Mouse (Mus musculus) forebrain, embryonic 16.5 days (tissue): Measurements from ENCODE around the gene Fyn. TPM values are rescaled to one million over a fixed set of nuclear protein-coding genes. Genes with fewer than 3 reads are reported as not detected.
A peak's percentile ranks its signal among the peaks of the same experiment; 100 is the strongest.

Experiments used
- ATAC-seq: fragments of 200-750 bp; cut with Nextera tagmentation; 2 replicates; pipeline ENCODE4 v1.8.0; 2017; ENCODE audit warnings: mild to moderate bottlenecking, moderate library complexity
- H3K27ac ChIP-seq: fragments of 300-500 bp; sonication (generic); 2 replicates; pipeline ENCODE4 v1.5.1; 2014; ENCODE audit warnings: low read length, control low read depth
- H3K27me3 ChIP-seq: fragments of 300-500 bp; sonication (generic); replicated peaks from 2 replicates; pipeline ENCODE4 v1.6.1; 2014; ENCODE audit warnings: low read length; ENCODE audit not compliant: control insufficient read depth, insufficient read depth
- H3K36me3 ChIP-seq: fragments of 300-500 bp; sonication (generic); 2 replicates; pipeline ENCODE4 v1.6.1; 2014; ENCODE audit not compliant: control insufficient read depth, insufficient read depth
- H3K4me1 ChIP-seq: fragments of 300-500 bp; sonication (generic); replicated peaks from 2 replicates; pipeline ENCODE4 v1.6.1; 2014; ENCODE audit warnings: low read length; ENCODE audit not compliant: control insufficient read depth, insufficient read depth
- H3K4me2 ChIP-seq: fragments of 300-500 bp; sonication (generic); 2 replicates; pipeline ENCODE4 v1.6.1; 2014; ENCODE audit warnings: mild to moderate bottlenecking, low read length, control low read depth
- H3K4me3 ChIP-seq: fragments of 300-500 bp; sonication (generic); replicated peaks from 2 replicates; pipeline ENCODE4 v1.5.1; 2014; ENCODE audit warnings: mild to moderate bottlenecking, low read length, control low read depth
- H3K9ac ChIP-seq: fragments of 300-500 bp; sonication (generic); replicated peaks from 2 replicates; pipeline ENCODE4 v1.6.1; 2014; ENCODE audit warnings: low read depth, low read length, control low read depth
- H3K9me3 ChIP-seq: fragments of 300-500 bp; sonication (generic); 2 replicates; pipeline ENCODE4 v1.6.1; 2016; ENCODE audit warnings: low read length; ENCODE audit not compliant: control insufficient read depth
- WGBS: fragments of 180-500 bp; shearing (Covaris S2); extraction: QIAGEN DNeasy Blood & Tissue Kit; methylation state at CpG from one replicate; pipeline ENCODE4 v1.1.7; 2014; 5-methylcytosine and 5-hydroxymethylcytosine counted together
- polyA plus RNA-seq: library from polyadenylated mRNA; unstranded; fragments of >200 nt; fragmentation: Nextera tagmentation; extraction: Ambion mirVana; gene quantifications from 2 replicates; pipeline ENCODE4 v1.2.1, GENCODE M21; 2015

Gene Fyn
- polyA plus RNA-seq, 1 experiment from 2014 or later = 74.4 TPM

DNA sequence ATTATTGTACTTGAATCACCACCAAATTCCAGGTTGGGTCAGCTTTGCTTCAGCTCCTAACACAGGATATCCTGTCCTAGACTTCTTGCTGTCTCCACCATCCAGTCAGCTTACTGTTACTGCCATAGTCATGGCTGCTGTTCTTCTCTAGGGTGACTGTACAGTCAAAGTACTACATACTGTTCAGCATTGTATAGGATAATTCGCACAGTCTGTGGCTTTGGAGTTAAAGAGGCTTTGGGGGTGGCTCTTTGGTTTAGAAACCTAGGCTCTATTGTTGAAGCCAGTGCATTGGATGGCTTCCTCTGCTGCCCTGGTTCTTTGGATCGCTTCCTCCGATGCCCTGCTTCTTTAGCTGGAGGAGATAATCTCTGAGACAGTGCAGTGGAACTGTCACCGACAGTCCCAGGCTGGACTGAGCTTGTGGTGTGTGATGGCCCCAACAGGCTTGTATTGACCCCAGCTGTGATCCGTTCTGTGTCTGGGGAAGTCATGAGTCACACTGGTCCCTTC, 174.7 kb downstream of the Fyn start:
- ATAC-seq = no peak
- H3K27me3 ChIP-seq = no peaks in the 10 kb centered on the region
- WGBS = 77% methylated on average over 5 of the region's 5 CpGs
- peaks cover 61% of the 10 kb centered on the region for H3K4me1 ChIP-seq
- no peak overlapping the region for H3K4me3 ChIP-seq
- H3K9ac ChIP-seq = no peak overlapping the region
- no peak overlapping the region for H3K4me2 ChIP-seq
- H3K9me3 ChIP-seq = no peaks in the 10 kb centered on the region
- peak overlapping the region; percentile 94 for H3K27ac ChIP-seq
- H3K36me3 ChIP-seq = no peaks in the 10 kb centered on the region; the same call in 1 of the 2 replicates

GRCm38 (mm10) chr10:39547369-39548074, 178.9 kb downstream of the Fyn start:
- no peaks in the 10 kb centered on the region for H3K9me3 ChIP-seq
- H3K9ac ChIP-seq = no peak overlapping the region
- no peaks in the 10 kb centered on the region for H3K27me3 ChIP-seq
- H3K27ac ChIP-seq = peak overlapping the region; percentile 64
- H3K4me2 ChIP-seq = no peak overlapping the region
- peaks cover 46% of the 10 kb centered on the region for H3K4me1 ChIP-seq
- no peaks in the 10 kb centered on the region; the same call in 1 of the 2 replicates for H3K36me3 ChIP-seq
- WGBS = 51% methylated on average over 3 of the region's 3 CpGs
- ATAC-seq = peak; percentile 16
- no peak overlapping the region for H3K4me3 ChIP-seq

DNA sequence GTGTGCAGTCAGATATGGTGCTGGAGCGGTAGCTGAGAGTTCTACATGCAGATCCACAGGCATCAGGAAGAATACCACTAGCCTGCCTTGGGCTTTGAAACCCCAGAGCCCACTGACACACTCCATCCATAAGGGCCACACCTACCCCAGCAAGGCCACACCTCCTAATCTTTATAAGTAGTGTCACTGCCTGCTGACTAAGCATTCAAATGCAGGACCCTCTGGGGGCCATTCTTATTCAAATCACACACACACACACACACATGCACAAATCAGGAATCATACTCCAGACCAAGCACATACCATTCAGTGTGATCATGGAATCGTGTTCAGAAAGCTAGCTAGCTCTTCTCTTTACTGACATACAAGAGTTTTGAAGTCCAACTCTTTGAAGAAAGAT, 182.1 kb downstream of the Fyn start:
- H3K9me3 ChIP-seq = no peaks in the 10 kb centered on the region
- 93% methylated on average over 2 of the region's 2 CpGs for WGBS
- H3K4me1 ChIP-seq = peaks cover 54% of the 10 kb centered on the region
- no peak for ATAC-seq
- H3K27me3 ChIP-seq = no peaks in the 10 kb centered on the region
- no peak overlapping the region for H3K9ac ChIP-seq
- H3K4me2 ChIP-seq = no peak overlapping the region
- H3K36me3 ChIP-seq = no peaks in the 10 kb centered on the region; the same call in 1 of the 2 replicates
- H3K27ac ChIP-seq = no peak overlapping the region
- no peak overlapping the region for H3K4me3 ChIP-seq

DNA sequence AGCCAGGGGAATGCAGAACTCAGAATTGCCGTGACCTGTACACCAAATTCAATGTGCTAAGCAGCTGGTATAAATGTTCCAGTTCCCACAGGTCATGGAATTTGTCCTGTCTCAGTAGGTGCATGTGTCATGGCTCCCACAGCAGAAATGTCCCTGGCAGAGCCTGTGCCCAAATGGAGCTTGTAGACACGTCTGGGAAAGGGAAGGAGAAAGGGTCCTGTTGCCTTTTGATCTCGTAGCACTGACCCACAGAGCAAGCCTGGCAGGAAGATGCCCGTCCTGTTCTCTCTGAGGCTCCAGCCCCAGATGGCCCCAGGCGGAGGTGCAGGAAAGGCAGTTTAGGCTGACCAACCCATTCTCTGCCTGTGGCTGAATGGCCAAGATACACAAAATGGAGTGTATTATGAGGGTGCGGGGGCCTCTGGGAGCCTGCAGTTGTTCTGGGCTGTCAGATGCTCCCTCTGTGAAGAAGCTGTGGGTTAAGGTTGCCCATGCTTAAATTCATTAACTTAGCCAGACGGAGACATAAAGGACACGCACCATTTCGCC, 183.1 kb downstream of the Fyn start:
- Histone ChIP-seq H3K36me3 (no peaks in the 10 kb centered on the region; the same call in 1 of the 2 replicates), H3K27me3 (no peaks in the 10 kb centered on the region), H3K4me2 (no peak overlapping the region), H3K4me3 (no peak overlapping the region), H3K9ac (0 out of 2 replicates have a peak overlapping the region, but pooled peaks have one; percentile 5), H3K4me1 (peaks cover 49% of the 10 kb centered on the region), H3K27ac (peak overlapping the region; percentile 56), H3K9me3 (no peaks in the 10 kb centered on the region)
- ATAC-seq = no peak
- WGBS = 35% methylated on average over 9 of the region's 9 CpGs

GRCm38 (mm10) chr10:39552351-39552814, 183.7 kb downstream of the Fyn start:
- no peak overlapping the region for H3K4me2 ChIP-seq
- H3K27ac ChIP-seq = peak overlapping the region; percentile 56
- ATAC-seq = peak; percentile 75
- H3K9me3 ChIP-seq = no peaks in the 10 kb centered on the region
- peak overlapping the region; percentile 4; the same call in 1 of the 2 replicates for H3K9ac ChIP-seq
- no peak overlapping the region for H3K4me3 ChIP-seq
- H3K27me3 ChIP-seq = no peaks in the 10 kb centered on the region
- WGBS = 3% methylated on average over 6 of the region's 6 CpGs
- peaks cover 42% of the 10 kb centered on the region for H3K4me1 ChIP-seq
- no peaks in the 10 kb centered on the region for H3K36me3 ChIP-seq

DNA sequence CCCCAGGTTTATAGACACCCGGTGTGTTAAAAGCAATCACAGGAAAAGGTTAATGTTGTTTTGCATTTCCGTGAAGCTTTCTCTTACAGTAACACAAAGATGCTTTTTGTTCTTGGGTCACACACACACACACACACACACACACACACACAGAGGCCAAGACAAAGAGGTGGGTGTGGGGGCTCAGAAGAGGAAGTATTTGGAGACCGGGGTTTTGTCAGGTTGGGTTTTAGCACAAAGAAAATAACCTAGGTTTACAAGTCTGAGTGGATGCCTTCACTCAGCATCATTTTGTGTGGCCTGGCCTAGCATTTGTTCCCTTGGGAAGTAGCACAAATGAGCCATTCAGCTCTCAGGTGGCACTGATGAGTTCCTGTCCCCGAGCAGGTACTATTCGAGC, 184.2 kb downstream of the Fyn start:
- Histone ChIP-seq H3K9ac (no peak overlapping the region), H3K36me3 (no peaks in the 10 kb centered on the region), H3K4me2 (no peak overlapping the region), H3K27ac (peak overlapping the region; percentile 58; the same call in 1 of the 2 replicates), H3K9me3 (no peaks in the 10 kb centered on the region), H3K27me3 (no peaks in the 10 kb centered on the region), H3K4me1 (peaks cover 41% of the 10 kb centered on the region), H3K4me3 (no peak overlapping the region)
- ATAC-seq = no peak
- 8% methylated on average over 5 of the region's 5 CpGs for WGBS

DNA sequence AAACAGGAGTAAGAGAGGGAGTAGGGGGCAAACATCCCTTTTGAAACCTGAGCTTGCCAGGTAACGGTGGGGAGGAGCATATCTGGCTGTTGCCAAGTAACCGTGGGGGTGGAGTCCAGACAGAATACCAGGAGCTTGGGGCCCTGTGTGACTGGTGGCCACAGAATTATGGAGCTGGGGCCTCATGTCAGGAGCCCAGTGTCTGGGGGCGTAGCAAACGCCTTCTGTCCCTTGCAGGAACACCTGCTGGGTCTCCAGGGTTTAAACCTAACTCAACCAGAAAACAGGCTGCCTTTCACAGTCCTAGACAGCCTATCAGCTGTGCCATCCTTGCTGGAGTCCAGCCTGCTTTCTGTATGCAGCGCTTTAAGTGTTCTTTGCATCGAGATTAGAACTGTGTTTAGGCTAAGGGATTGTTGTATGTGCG, 186.6 kb downstream of the Fyn start:
- no peak overlapping the region for H3K9ac ChIP-seq
- H3K27me3 ChIP-seq = no peaks in the 10 kb centered on the region
- H3K4me3 ChIP-seq = no peak overlapping the region
- H3K36me3 ChIP-seq = no peaks in the 10 kb centered on the region
- no peak overlapping the region for H3K27ac ChIP-seq
- no peaks in the 10 kb centered on the region for H3K9me3 ChIP-seq
- 23% methylated on average over 7 of the region's 7 CpGs for WGBS
- no peak overlapping the region for H3K4me2 ChIP-seq
- peaks cover 49% of the 10 kb centered on the region for H3K4me1 ChIP-seq
- no peak for ATAC-seq

GRCm38 (mm10) chr10:39555740-39556139, 187.1 kb downstream of the Fyn start:
- 52% methylated on average over 5 of the region's 5 CpGs for WGBS

DNA sequence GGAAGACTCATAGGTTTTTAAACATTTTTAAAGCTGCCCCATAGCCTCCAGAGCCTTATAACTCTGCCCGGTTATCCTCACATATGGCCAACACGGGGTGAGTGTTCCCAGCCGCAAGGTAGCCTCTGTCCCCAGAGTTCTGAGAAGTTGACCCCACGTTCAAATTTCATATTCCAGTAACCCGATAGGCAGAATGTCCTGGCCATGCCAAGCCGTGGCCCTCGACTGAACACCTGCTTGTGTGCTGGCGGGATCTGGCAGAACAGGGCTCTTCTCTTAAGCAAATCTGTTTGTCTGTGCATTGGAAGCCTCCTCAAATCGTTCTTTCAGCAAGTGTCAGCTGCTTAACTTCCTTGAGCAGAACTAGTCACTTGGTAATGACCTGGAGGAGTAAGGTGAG, 188.7 kb downstream of the Fyn start:
- no peak overlapping the region for H3K27ac ChIP-seq
- H3K4me3 ChIP-seq = no peak overlapping the region
- peaks cover 40% of the 10 kb centered on the region for H3K4me1 ChIP-seq
- no peak for ATAC-seq
- no peaks in the 10 kb centered on the region for H3K27me3 ChIP-seq
- 89% methylated on average over 9 of the region's 9 CpGs for WGBS
- no peaks in the 10 kb centered on the region for H3K36me3 ChIP-seq
- no peaks in the 10 kb centered on the region for H3K9me3 ChIP-seq
- no peak overlapping the region for H3K4me2 ChIP-seq
- no peak overlapping the region for H3K9ac ChIP-seq

More at GRCm38 (mm10) chr10:39555740-39556139, 187.1 kb downstream of the Fyn start:
- H3K4me1 ChIP-seq = peaks cover 49% of the 10 kb centered on the region
- H3K4me3 ChIP-seq = no peak overlapping the region
- ATAC-seq = no peak
- H3K9ac ChIP-seq = no peak overlapping the region
- no peaks in the 10 kb centered on the region for H3K9me3 ChIP-seq
- H3K27me3 ChIP-seq = no peaks in the 10 kb centered on the region
- no peak overlapping the region for H3K27ac ChIP-seq
- no peaks in the 10 kb centered on the region for H3K36me3 ChIP-seq
- H3K4me2 ChIP-seq = no peak overlapping the region
